Mouse (Mus musculus): ENCODE data around the gene Swap70.

Gene Swap70

DNA sequence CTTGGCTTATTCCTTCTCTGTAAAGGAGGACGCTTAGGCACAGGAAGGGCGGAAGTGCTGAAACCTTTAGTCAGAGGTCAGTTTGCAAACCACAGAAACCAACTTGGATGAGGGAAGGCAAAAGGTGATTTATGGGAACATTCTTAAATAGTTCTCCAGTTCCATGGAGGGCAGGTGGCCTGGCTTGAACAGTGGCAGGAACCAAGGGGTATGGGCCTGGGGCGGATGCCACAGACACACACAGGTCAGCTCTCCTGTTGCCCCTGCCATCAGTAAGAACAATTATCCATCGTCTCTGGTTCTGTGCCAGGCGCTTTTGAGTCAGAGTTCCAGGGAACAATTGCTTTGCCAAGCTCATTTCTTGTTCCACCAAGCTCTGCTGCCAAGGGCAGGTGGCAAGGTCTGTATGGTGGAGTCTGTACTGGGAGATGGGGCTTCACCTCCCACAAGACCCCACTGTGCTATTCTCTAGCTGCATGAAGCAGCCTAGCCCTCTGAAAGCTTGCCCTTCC lies 56.3 kb downstream of the Swap70 start:
- DNase-seq, result no peak

GRCm38 (mm10) chr7:110279183-110279582 lies 57.7 kb downstream of the Swap70 start:
- no peak for DNase-seq

- DNase-seq, result no peak
These were observed 60.1 kb downstream of the Swap70 start for GRCm38 (mm10) chr7:110281435-110282256.

DNA sequence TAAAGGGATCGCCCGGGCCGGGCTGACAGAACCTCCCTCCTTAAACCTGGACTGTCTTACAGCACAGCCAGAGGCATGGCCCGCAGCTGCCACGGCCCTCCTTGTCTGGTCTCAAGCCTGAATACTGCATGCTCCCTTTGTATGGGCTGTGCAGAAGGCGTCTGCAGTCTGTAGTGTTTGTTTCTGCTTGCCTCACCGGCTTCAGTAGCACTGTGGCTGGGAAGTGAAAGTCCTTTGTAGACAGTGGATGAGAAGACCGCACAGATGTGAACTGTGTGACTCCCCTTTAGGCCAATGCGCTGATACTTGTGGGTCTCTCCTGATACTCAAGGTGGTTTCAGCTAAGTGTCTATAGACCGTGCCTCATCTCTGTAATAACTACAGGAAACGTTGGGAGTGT lies 61.3 kb downstream of the Swap70 start:
- no peak for DNase-seq

DNA sequence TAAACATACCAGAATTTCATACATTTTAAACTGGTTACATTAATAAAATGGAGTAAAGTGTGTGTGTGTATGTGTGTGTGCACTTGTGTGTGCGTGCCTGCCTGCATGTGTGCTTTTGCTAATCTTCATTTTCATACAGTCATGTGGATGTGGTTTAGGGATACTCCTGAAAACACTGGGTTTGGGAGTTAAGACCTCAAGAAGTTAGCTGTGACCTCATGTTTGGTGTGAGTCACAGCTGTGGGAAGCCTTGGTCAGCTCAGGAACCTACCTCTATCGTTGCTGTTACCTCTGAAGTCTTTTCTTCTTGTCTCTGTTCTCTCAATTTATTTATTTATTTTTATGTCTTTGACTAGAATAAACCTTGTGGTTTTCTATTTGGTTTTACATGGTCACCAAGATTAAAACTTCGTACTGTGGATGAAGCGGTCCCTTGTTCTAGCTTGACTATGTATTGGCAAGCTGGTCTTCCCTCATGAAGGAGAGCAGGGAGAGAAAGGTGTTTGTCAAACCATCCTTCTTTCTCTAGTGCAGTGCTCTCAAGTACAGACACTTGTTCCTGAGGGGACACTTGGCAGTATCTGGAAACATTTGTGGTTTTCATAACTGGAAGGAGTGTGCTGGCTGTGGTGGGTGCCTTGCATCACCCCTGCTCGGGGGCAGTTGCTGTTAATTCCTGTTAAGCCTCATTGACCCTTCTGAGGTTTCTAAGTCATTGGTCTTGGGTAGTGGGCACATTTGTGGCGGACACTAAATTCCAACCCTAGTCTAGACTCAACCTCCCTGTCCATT lies 62.2 kb downstream of the Swap70 start:
- DNase-seq, result no peak

- no peak for DNase-seq
These were observed 63.8 kb downstream of the Swap70 start for GRCm38 (mm10) chr7:110285076-110285848.

GRCm38 (mm10) chr7:110285849-110286151 lies 64.3 kb downstream of the Swap70 start:
- no peak for DNase-seq

DNA sequence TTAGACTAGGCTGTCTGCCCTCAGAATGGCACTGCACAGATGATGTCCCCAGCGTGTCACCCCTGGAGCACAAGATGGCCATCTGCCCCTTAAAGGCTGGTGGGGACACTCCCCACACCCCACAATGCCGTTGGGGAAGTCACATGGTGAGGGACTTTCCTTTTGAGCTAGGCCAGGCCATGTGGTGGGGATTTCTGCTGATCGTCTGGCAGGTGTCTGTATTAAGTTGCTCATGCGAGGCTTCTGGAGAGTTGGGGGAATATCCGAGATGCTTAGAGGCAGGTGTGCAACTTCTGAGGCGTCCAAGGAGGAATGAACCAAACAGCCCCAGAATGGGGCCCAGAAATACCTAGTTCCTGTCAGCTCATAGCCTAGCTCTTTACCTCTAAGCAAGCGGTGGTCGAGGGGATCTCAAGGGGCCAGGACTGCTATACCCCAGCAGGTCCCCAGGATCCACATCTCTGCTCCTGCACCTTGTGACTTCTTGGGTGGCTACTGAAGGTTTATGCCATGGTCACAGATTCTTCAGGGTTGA lies 64.8 kb downstream of the Swap70 start:
- no peak for DNase-seq

DNA sequence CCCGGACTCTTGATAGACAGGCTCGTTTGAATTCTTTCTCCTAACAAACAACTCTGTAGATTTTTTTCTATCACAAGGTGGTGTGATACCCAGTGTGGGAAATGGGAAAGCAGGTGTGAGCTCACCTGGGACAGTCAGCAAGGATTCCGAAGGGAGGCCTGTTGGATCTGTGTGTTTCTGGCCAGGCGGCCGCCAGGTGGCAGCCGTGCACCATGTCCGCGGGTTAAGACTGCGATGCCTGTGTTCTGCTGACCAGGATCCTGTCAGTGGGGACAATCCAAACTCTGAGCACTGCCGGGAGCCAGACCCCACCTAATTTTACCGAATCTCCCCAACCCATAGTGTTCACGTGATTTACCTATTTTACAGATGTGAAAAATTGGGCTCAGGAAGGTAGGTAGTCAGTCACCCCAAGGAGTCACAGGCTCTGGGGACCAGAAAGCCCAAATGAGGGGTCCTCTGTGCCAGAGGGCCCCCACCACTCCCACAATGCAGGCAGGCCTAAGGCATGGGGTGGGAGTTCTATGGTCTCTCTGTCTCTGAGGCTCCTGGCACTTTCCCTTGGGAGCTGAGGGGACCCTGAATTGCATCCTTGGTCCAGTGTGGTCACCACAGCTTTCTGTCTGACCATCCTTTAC lies 65.4 kb downstream of the Swap70 start:
- peak; percentile 76 for DNase-seq

DNA sequence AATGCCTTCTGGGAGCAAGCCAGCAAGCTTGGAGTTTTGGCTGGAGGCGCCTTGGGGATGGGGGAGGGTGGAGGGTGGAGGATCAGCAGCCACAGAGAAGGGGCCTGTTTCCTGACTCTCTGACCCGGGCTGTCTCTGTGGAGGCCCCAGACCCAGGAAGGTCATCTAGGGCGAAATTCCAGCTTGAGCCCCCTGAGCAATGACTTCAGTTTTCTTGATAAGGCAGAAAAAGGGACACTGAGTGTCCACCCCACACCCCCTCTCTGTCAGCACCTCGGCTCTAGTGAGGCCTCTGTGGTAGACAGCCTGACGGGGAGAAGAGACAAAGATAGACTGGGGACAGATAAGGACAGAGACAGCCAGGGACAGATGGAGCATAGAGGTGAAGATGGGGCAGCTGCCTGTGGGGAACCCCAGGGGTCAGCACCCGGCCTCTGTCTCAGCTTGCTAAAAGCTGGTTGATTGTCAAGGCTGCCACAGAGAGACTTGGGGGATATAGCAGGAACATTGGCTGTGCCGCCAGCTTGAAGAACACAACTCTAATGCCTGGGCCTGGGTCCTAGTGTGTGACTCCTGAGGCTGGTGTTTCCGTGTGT lies 66.1 kb downstream of the Swap70 start:
- DNase-seq, result no peak

DNA sequence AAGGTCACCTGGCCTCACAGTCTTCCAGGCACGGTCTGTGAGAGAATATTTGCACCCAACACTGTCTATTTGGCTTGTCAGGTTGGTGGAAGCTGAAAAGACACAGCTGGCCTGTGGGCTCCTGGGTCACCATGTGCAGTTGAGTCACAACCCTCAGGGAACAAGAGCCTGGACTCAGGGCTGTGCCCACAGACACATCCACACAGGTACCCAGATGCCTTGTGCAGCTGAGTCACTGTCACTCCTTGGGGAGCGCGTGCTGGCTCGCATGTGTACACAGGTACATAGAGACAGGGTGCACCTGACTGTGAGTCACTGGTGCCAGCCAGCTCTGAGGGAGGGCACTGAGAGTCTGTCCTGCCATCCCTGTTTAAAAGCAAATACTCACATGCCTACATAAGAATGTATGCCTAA lies 66.7 kb downstream of the Swap70 start:
- no peak for DNase-seq

DNA sequence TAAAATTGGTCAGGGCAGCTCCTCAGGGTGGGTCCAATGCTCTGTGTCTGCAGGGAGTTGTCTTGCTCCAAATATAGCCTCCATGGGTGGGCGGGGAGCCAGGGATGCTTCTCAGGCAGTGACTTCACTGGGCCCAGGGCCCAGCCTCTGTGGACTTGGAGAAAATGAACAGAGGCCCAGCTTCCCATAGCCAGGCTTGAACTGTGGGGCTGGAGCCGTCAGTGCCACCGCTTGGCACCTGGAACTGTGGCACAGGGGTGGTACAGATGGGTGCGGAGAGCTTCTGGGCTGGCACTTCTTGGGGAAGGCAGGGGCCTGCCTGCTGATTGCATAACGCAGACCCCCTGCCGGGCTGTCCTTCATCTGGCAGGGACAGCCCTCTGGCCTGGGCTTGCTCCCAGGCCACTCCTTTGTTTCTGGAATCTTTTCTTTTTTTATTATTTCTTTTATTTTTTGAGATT lies 67.2 kb downstream of the Swap70 start:
- DNase-seq, result no peak

DNA sequence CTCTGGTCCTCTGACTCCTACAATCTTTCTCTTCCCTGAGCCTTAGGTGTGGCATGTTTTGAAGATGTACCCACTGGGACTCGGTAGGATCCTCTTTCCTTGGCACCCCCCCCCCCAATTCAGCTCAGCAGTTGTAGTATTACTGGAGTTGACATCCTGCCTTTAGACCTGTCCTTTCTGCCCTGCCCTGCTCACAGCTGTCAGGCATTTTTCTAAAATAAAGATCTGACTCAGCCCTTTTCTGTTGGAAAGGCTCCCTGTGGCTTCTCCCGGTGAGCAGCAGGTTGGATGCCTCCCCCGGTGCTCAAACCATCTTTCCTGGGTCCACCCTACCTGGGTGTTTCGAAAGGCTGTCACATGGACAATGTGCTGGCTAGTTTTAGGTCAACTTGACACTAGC lies 68.1 kb downstream of the Swap70 start:
- DNase-seq, result no peak

DNA sequence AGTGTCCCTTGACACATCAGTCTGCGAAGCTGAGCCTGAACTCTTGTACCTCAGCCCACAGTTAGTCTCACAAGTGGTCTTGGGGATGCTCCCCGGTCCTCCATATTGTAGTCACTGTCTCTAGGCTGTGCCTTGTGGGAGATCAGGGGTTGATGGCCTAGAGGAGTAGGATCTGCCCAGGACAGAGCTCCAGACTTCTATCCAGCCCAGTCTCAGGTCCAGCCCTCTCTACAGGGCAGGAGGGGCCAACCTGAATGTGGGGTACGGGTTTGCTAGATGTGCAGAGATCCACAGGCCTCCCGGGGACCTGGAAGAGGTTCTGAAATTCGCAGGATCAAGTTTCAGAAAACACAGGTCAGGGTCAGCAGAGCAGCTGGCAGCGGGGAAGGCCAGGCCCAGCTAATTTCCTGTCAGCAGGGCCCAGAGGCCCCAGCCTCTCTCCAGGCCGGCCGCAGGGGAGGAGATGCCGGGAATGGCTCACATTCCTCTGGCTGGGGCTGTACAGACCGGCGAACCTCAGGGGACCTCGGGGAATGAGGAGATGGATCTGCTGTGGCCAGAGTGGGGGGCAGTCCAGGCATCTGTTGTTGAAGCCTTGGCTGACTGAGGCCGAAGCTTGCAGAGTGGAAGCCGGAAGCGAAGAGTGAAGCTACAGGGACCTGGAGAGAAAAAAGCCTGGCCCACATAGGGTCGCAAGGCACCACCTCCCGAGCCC lies 75.5 kb downstream of the Swap70 start:
- peak; percentile 63 for DNase-seq

DNA sequence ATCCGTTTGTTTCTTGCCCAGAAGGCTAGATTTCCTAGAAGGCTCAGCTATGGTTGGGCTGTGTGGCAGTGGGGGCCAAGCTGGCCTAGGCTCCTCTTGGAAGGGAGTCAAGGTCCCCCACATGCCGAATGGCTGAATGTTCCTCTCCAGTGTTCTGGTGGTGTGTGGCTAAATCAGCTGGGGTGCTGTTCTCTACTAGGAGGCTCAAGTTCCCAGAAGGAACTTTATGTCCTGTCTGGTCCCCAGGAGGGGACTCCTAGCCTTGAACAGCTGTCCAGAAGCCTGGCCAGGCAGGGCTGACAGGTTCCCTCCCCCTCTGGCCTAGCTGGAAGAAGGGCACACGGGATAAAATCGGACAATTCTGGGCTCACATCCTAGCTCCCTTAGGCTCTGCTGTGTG lies 76.1 kb downstream of the Swap70 start:
- no peak for DNase-seq

GRCm38 (mm10) chr7:110298090-110298489 lies 76.6 kb downstream of the Swap70 start:
- no peak for DNase-seq

- DNase-seq, result no peak
These were observed 77.4 kb downstream of the Swap70 start for GRCm38 (mm10) chr7:110298739-110299410.

DNA sequence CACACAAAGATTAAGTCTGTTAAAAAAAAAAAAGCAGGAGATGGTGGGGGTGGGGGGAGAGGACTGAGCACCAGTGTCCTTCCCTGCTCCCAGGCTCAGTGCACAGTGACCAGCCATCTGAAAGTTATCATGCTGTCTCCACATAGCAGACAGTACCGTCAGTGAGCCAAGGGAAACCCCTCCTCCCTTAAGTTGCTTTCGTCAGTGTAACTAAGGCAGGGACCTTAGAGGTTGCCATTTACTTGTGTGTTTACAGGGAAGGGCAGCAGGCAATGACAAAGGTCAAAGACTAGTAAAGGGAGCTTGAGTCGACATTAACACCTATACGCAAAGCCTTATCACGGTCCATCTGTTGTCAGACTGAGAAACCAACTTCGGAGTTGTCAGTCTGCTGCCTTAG lies 81.4 kb downstream of the Swap70 start:
- DNase-seq, result no peak

DNA sequence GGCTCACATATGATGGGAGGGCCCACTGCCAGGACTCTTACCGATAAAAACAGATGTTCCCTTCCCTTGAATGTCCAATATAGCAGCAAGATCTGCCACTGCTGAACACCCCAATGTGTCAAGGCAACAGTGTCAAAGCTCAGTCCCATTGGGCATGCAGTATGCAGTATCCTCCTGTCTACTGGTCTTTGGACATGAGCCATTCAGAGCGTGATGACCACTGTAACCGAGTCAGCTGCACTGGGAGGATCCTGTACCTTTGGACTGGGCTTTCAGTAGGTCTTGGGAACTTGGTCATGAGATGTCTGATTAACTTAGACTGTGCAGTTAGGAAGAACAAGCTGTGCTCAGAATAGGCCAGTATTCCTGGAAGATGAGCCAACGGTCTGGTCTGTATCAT lies 84.0 kb downstream of the Swap70 start:
- DNase-seq, result no peak

DNA sequence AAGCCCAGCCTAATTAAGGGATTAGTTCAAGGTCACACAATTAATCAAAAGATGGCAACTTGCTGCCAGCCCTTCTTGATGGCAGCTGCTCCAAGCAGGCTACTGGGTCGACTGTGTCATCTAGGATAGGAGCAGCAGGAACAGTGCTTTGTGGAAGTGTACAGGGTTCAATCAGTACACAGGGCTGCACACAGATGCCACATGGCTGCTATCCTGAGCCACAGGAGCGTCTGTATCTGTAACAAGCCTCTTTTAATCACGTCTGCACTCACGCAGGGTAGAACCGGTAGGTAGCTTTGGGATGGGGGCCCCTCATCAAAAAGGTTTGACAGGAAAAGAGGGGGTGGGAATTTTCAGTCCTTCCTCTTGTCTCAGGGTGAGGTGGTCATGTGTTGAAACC lies 84.8 kb downstream of the Swap70 start:
- DNase-seq, result no peak

DNA sequence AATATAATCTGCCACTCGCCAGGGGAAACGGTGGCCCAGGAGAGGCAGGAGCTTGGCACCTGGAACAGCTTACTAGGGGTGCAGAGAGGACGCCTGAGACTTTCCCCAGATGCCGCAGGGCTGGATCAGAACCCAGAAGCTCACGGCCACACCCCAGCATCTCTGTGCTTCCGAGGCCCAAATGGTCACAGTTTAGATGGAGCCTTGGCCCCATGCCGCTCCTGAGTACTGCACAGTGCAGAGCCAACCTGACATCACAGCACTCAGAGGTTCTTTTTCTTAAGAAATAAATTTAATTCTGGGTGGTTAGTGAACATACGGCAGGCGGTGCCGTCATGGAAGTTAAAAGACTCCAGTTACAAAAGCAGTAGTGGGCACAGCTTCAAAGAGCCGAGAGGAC lies 86.2 kb downstream of the Swap70 start:
- DNase-seq, result no peak

All from liver (tissue).